Mouse (Mus musculus) CD4-positive, CD25-positive, alpha-beta regulatory T cell, adult 4 months (primary cell): ENCODE results near the gene Hk1. TPM values are rescaled to one million over a fixed set of nuclear protein-coding genes. Genes with fewer than 3 reads are reported as not detected.

Experiments used
- ATAC-seq: one replicate; pipeline ENCODE4 v1.8.0; 2017
- polyA plus RNA-seq, 2 experiments: library from polyadenylated mRNA; unstranded; fragments of 100-300 nt; shearing (Covaris generic); gene quantifications; one replicate each; pipeline ENCODE4 v1.2.1; 2017

Hk1 gene
- polyA plus RNA-seq: 100 to 1,000 TPM in 1 of 2 experiments, 10 to 100 TPM in 1; 69.6 to 103 TPM

DNA sequence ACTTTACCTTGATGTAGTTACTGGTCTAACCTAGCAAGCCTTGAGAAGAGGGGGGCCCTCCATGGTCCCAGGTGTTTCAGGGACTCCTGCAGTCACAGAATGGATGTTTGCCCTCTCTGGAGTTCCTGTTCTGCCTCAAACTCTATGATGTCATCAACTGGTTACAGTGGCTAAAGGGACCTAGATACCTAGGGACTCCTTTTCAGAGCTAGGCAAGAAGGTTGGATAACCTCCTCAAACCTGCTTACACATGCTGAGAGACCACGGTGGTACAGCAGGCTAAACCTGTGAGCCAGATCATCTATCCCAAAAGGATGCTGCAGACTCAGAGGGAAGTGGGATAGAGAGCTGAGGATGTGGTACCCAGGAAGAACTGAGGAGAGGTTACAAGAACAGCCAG, at the start of gene Hk1:
TSS of gene Hk1 (minus strand) at position 101 of the 400 bp plus-strand sequence.
- ATAC-seq: no peak

DNA sequence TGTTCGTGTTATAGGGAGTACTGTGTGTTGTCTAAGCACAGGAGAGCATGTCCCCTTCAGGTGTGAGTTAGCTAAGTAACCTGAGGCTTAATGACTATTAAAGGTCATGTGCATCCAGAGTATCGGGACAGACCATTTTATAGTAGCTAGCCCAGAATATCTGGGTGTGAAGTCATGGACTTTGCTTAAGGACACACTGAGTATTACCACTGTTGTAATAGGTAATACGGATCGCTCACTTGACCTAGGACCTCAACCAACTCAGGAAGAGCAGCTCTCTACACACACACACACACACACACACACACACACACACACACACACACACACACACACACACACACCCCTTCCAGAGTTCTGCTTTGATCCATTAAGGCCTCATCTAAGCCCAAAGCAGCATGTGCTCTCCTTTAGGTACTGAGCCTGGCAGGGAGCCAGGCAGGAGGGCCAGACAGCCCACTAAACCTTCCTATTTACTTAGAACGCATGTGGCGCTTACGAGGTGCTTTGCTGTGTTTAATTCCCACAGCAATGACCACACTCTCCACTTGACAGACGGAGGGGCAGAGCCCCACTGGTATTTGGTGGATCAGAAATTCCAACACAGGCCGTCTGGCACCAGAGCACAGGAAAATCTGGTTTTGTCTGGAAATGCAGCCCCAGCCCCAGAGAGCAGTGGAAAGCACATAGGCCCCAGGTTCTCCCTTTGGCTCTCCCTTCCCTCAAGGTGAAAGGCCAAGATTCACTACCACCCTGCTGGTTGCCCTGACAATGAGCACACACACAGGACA, 45.6 kb upstream of the Hk1 start:
- ATAC-seq: no peak

DNA sequence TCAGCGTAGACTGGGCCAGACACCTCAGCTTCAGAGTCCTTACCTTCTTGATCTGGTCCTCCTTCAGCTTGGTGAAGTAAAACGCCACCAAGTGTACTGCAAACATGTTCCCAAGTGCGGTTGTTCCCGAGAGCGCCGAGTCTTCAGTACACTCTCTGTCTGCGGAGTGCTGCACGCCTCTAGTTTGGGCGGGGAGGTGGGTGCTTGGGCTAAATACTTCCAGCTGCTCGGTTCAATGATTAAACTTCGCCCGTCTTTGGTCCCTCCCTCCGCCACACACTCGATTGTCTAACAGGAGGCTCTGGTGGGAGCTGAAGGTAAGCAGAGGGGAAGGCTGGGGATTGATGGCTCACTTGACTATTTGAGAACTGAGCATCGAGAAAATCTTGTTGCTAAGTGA, 42.5 kb upstream of the Hk1 start, which contains the start of gene Hkdc1:
TSS of gene Hkdc1 (minus strand) at position 237 of the 400 bp plus-strand sequence.
- no peak for ATAC-seq

DNA sequence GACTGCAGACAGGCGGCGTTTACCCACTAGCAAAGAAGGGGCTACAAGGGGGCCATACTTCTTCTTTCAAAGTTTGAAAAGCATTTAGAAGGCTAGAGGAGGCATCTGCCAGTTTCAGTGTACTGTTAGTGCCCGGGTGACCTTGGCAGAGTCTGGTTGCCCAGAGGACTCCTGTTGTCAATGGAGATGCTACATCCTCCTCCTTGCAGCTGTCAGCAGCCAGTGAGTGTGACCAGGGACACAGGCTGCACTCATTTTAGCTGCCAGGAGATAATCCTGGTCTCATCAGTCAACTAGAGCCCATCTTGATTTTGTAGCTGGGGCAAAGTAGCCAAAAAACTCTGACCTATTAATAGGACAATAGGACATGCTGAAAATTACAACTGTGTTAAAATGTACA, 41.4 kb upstream of the Hk1 start:
- ATAC-seq: no peak

DNA sequence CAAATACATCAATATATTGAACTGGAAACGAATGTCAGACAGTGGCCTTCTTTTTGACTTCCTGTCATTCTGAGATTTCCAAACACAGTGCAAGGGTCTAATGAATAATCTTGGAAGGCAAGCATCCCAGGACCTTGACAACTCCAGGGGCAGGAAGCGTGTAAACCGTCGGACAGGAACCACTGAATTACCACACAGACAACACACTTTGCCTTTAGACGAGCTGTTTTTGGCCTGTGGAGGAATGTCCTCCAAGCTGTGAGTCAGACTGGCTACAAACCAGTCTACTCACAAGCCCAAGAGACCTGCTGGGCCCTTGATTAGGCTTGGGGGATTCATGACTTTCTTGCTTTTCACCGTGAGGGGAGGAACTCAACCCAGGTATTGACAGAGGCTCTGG, 40.7 kb upstream of the Hk1 start:
- ATAC-seq: no peak

DNA sequence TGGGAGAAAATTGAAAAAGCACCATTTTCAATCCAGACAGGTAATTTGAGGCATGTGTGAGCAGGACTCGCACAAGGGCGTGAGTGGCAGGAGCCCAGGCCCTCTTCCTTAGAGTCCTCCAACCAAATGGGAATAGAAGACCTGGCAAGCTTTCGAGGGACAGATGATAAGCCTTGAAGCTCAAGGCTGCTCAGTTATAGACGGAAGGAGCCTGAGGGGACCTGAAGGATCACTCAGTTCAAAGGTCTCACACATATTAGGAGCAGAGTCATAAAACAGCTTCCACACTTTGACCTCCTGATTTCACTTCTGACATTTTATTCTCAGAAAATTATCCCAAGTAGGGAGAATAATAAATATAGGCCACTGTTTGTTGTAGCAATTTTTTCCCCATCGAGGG, 39.7 kb upstream of the Hk1 start:
- no peak for ATAC-seq

DNA sequence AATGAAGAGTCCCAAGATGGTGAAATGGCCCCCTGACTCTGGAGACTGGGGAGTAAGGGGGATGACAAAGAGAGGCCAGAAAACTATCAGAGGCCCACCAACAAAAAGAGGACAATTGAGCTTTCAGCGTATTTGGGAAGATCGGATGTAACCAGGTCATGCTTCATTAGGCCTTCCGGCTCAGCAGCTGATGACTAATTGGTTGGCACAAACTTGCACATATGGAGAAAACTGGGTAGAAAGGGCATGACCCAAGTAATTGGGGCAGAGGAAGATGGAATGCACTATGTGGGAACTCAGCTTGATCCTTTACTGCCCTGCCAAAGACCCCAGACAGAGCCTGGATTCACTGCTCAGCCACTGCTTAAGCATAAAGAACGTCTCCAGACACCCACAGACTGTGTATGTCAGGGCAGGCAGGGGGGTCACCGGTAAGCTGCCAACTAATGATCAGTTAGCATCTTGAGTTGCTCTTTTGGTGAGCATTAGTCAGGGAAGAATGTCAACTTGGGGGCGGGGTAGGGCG, 39.2 kb upstream of the Hk1 start:
- no peak for ATAC-seq

DNA sequence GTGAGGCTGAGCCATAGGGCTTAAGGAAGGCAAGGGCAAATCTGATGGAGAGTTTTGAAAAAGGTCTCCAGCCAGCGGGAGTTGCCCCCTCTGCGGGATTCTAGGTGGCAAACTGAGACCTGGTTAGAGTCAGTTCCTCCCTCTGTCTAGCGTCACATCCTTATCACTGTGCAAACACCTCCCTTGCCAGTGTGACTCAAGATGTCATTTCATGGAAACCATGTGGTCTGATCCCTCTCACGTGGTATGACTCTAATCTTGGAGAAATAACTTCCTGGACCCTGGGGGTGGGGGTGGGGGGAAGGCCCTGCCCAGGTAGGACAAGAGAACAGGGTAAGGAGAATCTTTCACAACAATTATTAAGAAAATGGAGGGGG, 33.9 kb upstream of the Hk1 start:
- no peak for ATAC-seq

DNA sequence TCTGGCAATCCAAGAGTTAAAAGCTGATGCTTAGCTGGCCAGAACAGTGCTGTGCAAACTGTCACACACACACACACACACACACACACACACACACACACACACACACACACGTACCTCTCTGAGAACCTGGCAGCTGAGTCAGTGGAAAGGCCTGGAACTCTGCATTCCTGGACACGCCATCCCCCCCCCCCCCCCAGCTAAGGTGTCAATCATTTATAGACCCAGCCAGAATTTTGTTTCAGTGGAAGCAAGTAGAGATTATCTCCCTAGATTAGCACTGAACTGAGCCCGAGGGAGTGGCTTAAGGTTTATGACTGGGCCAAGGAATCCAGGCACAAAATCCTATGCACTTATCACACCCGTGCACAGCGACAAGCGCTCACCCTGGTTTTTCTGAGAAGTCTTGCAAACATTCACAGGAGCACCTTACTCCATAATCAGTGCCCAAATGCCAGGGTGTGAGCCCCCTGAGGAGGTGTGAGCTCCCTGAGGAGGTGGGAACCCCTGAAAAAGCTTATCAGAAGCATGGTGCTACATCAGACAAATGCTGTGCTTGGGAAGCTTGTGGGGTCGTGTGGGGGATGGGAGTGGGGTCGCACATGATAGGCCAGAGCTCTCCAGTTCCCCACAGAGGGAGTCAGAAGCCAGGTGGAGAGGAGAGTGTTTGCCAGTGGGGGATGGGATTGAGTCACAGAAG, 33.3 kb upstream of the Hk1 start:
- ATAC-seq: no peak

DNA sequence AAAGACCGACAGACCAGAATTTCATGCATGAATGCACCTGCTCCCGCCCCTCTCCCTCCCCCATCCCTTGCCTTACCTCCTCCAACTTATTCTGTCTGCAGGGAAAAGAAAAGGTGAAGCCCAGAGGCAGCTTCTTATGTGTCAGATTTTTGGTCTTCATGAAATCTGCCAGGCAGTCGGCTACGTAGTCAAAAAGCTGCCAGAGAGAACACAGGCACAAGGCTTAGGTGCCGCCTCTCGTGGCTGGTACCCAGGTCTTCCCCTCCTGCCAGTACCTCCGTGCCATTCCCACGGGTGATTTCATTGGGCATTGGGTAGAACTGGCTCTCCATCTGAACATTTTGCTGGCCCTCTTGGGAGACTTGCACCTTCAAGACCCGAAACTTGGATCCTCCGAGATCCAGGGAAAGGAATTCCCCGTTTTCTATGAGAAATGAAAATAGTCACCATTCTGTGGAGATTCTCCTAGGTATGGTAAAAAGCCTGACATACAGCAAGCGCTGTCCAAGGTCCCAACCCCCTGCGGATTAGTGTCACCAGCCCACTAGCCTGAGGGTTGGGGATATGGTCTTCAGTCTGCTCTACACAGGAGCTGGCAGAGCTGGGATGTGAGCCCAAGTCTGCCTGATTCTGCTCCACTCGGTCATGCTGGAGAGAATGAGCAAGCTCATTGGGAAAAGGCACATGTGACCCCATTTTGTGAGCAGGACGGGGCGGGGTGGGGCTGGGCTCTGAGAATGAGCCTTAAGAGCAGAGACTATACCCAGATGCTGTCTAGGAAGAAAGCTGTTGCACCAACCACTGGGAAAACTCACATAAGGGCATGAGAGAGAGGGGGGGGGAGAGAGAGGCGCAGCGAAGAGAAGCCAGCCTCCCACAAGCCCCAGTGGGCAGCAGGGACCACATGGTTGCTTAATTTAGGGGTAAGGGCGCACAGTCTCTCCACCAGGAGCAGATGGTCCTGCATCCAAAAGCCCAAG, 32.0 kb upstream of the Hk1 start:
- ATAC-seq: no peak

DNA sequence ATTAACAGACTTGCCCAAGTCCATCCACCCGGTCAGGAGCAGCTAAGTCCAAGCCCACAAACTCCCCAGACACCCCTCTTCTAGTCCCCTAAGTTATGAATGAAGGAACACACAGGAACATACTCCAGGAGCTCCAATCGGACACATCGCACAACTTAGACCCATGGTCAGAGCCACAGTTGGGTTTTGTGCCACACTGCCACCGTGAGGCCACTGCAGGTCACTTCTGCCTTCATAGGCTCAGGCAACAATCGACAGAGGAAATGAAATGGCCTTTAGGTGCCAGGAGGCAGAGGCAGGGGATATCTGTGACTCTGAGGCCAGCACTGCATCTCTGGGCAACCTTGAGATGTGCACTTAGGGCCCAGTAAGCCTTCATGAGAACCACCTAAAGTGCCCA, 31.2 kb upstream of the Hk1 start:
- ATAC-seq: peak; percentile 84

DNA sequence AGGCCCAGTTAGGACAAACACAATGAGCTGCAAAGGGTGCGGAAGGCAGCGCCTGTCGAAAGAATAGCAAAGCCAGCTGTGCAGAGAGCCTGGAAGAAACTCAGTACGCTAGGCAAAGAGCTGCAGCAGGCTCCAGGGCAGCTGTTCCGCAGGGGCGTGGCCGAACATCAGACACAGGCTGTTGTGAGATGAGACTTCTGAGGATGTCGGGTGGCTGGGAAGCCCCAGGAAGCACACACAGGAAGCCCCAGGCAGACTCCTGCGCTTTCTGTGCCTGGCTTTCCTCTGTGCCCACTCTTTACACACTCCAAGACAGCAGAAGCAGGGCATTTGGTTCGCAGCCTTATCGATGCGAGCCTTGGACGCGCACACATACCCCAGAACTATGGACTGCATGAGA, 25.2 kb upstream of the Hk1 start:
- peak; percentile 57 for ATAC-seq

DNA sequence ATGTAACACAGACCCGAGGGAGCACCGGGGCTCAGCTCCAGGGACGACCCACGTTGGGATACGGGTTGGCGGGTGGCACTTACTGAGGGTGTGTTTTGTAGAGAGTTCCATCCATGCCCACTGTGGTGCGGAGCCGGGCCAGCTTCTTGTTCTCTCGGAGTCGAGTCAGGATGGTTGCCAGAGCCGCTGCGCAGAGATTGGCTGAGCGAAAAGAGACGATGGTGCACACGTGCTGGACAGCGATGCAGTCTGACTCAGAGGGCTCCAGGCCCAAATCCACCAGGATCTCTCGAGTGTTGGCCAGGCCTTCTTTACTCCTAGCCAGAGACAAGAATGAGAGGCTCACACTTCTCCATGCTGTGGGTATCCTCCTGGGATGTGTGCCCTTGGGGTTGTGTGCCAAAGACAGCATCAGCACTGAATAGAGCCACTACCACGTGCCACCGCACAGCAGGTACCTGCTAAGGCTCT, 22.0 kb upstream of the Hk1 start:
- no peak for ATAC-seq

DNA sequence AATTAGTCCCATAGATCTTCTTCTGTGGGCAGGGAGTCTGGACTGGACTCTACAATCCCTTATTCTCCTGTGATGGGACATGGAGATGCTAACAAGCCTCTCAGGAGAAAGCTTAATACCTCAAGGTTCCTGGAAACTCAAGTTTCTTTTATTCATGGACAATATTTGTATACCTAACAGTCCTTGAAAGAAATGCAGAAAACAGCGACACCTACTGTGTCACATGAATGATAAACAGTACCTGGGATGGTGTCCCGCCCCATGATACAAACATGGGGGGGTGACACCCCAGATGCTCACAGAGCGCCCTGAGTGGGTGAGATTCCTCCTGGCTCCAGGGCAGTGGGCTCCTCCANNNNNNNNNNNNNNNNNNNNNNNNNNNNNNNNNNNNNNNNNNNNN, 3.3 kb upstream of the Hk1 start:
- ATAC-seq: no peak

DNA sequence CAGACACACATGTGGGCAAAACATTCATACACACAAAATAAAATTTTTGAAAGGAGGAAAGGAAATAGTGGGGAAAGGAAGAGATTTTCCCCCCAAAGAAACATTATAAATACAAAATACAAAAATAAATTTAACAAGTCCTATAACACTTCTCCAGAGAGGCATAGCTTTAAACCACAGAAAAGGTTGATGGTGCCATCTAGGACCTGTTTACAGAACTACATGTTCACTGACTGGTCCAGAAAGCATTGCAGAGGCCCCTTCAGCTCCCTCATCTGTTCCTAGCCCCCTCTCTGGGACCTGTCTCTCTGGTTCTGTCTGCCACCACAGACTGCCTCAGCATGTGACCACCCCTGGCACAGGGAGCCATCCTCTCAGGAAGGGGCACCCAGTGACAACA, 1.2 kb upstream of the Hk1 start:
- ATAC-seq: no peak

DNA sequence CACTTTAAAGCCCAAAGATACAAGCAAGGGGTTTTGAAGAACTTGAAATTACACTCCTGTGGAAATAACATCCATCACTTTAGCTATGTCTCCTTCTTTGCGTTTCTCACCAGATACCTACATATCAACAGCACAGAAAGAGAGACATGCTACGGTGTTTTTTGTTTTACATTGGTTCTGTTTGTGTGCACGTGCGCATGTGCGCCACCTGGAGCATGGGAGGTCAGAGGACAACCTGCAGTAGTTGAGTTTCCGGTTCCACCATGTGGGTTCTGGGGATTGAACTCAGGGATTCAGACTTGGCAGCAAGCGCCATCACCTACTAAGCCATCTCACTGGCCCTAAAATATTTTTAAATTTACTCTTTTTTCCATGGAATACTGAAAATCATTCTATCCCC, 20.9 kb downstream of the Hk1 start:
- ATAC-seq: no peak

DNA sequence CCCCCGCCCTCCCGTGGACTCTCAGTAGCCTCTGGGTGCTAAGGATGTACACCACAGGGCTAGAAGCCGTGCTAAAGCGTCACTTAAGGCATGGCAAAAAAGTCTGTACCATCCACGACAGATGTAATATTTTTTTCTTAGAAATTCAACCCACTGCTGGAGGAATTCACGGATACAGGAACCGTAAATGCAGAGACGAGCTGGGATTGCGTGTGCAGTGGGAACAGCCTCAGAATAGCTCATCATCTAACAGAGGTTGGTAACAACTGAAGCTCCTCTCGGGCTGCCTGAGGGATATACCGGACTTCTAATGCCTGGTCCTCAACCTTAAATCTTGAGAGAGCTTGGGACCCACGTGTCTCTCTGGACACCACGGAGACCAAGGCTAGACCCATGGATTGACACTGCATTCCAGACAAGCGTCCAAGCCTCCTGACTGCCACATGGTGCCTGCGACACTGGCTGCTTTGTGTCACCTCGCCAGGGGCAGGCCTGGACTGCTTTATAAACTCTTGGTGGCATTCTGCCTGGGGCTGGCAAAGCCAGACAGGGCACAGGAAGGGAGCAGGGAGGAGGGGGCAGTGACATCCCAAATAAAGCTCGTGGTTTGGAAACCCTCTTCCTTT, 23.5 kb downstream of the Hk1 start:
- ATAC-seq: no peak

DNA sequence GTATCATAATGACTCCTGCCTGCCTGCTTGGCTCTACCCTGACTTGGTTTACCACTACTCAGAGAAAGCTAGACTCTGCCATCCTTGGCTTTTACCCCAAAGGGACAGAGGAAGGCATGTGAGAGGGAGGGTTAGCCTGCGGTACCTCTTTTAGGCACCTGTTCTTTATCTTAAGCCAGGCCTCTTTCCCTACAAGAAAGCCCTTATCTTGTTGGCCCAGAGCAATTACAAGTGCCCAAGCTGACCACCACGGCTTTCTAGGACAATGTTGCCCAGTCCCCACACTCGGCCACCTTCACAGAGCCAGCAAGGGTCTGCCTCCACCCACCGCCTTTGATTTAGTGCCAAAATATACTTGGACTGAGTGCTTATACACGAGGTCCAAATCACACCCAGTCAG, 34.6 kb downstream of the Hk1 start:
- ATAC-seq: no peak

DNA sequence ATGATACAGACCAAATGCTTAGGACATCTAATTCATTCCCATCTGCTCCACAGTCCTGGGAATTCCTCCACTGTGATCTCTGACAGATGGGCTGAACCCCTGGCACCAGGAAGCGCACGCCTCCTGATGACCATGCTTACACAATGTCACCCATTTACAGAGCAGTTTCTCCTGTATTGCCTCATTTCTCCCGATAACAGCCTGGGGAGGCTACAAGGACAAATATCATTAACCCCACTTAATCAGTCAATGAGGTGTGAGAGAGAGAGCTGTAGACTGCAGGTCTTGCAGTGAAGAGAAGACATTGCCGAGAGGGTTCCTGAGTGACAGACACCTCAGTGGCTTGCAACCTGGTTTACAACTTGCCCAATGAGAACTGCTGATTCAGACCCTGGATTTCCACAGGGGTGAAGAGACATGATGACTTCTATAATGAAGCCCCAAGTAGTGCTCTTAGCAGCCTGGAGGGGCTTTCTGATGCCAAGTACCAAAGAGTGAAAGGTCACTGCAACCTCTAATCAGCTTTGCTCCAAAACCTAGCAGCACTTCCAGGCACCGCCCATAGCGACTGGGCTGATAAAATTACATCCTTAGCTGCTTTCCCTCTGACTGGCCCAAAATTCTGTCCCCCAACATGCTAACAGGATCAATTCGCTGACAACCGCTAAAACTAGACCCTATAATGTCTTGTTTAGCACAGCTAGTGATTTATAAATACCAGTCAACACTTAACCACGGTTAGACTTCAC, 35.5 kb downstream of the Hk1 start:
- no peak for ATAC-seq

DNA sequence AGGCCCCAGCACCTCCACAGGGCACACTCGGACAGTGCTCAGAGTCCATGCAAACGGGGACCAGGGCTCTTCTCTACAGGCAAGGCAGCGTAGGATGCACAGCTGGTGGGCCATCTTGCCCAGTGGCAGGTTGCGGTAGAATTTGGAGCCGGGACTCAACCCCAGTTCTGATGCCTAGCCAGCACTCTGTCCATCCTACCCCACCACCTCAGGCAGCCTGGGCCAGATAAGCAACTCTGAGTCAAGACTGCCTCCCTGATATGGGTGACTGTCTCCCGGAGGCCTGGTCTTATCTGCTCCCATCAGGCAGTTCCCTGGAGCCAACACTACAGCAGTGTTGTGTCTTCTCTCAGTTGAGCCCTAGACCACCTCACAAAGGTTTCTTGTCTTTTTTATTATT, 37.2 kb downstream of the Hk1 start:
- ATAC-seq: no peak

DNA sequence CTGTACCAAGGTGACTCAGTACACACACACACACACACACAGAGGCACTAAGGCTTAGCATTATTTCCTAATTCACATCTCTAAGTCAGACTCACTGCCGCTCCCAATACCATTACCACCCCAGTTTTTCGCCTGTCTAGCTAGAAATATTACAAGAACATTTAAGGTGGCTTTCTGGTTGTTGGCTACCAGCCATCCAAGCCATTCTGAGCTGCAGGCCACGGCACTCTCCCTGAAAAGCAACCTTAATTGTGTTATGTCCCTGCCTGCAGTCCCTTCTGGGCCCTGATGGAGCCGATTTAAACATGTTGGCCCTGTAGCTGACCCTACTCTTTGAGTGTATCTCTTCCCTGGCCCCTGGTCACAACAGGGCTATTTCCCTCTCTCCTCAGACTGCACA, 37.8 kb downstream of the Hk1 start:
- ATAC-seq: no peak

DNA sequence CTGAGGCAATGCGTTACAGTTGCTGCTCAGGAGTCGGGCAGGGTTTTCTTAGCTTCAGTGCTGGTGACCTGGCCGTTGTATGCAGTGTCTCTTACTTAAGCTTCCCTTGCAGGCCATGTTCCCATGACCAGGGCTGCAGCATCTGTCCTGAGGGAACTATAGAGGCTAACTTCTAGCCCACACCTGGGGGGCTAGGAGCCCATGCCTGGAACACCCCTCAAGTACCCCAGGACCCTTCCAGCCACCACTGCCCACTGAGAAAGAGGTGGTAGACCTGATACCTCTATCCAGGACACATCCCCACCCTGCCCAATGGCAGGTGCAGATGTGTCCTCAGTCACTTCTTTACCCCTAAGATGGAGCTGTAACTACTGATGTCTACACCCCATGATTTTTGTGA, 38.7 kb downstream of the Hk1 start:
- no peak for ATAC-seq
